Mouse (Mus musculus): Measurements from ENCODE around the gene Acsm4. TPM values are rescaled to one million over a fixed set of nuclear protein-coding genes. Genes with fewer than 3 reads are reported as not detected.
"Not testable (repeated sequence)": the region's sequence is repeated elsewhere in the genome, so short reads cannot be mapped to it uniquely, and the experiment has no call there.

The Acsm4 gene
- polyA plus RNA-seq, 1 experiment from 2014 or later, result 9.6 TPM

- WGBS, result 68% methylated on average over 1 of the region's 1 CpGs
- no peaks in the 10 kb centered on the region for H3K27me3 ChIP-seq (replicated peaks; ENCODE audit: control insufficient read depth, insufficient read depth, low read length)
- no peak overlapping the region for H3K4me3 ChIP-seq (ENCODE audit: low read depth, low read length)
- no peak overlapping the region for H3K4me2 ChIP-seq (ENCODE audit: low read depth, low read length)
- no peaks in the 10 kb centered on the region for H3K9me3 ChIP-seq (ENCODE audit: control insufficient read depth, low read length)
- H3K9ac ChIP-seq (ENCODE audit: low read depth, low read length), result no peak overlapping the region
- H3K4me1 ChIP-seq (ENCODE audit: control insufficient read depth, insufficient read depth, low read length), result no peaks in the 10 kb centered on the region
- no peak overlapping the region for H3K27ac ChIP-seq (replicated peaks; ENCODE audit: low read depth, low read length)
- ATAC-seq (ENCODE audit: low read depth) (no peak), DNase-seq (ENCODE audit: low spot score) (no peak)
- no peaks in the 10 kb centered on the region for H3K36me3 ChIP-seq (ENCODE audit: control insufficient read depth, insufficient read depth, low read length)
These were observed 5.1 kb downstream of the Acsm4 start for GRCm38 (mm10) chr7:119694926-119695325.

DNA sequence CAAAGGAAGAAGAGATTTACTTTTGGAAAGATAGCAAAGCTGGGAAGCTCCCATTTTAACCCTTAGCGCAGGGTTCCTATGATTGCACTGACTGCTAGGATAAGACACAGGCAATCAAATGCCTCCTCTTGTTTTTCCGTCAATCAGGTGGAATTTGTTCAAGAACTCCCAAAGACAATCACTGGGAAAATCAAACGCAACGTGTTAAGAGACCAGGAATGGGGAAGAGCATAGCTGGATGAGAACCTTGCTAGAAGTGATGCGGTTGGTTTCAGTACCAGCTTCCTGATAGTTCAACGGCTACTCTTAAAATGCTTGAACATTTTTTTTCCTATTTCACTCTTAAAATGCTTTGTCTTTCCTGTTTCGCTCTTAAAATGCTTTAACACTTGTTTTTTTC, 24.3 kb downstream of the Acsm4 start:
- 91% methylated on average over 7 of the region's 7 CpGs for WGBS
- no peak overlapping the region for H3K4me2 ChIP-seq (ENCODE audit: low read depth, low read length)
- DNase-seq (ENCODE audit: low spot score) (no peak), ATAC-seq (ENCODE audit: low read depth) (no peak)
- H3K4me3 ChIP-seq (ENCODE audit: low read depth, low read length), result no peak overlapping the region
- H3K27me3 ChIP-seq (replicated peaks; ENCODE audit: control insufficient read depth, insufficient read depth, low read length), result no peaks in the 10 kb centered on the region
- no peak overlapping the region for H3K9ac ChIP-seq (ENCODE audit: low read depth, low read length)
- H3K36me3 ChIP-seq (ENCODE audit: control insufficient read depth, insufficient read depth, low read length), result peaks cover 40% of the 10 kb centered on the region
- H3K27ac ChIP-seq (replicated peaks; ENCODE audit: low read depth, low read length), result no peak overlapping the region
- H3K4me1 ChIP-seq (ENCODE audit: control insufficient read depth, insufficient read depth, low read length), result no peaks in the 10 kb centered on the region
- H3K9me3 ChIP-seq (ENCODE audit: control insufficient read depth, low read length), result no peaks in the 10 kb centered on the region

- Histone ChIP-seq H3K4me2 (ENCODE audit: low read depth, low read length) (peak within 1 kb of the TSS; percentile 87), H3K27me3 (replicated peaks; ENCODE audit: control insufficient read depth, insufficient read depth, low read length) (no peaks in the 10 kb centered on the region), H3K36me3 (ENCODE audit: control insufficient read depth, insufficient read depth, low read length) (peaks cover 36% of the 10 kb centered on the region), H3K27ac (replicated peaks; ENCODE audit: low read depth, low read length) (peak within 1 kb of the TSS; percentile 83), H3K9ac (ENCODE audit: low read depth, low read length) (peak within 1 kb of the TSS; percentile 94), H3K4me1 (ENCODE audit: control insufficient read depth, insufficient read depth, low read length) (0 out of 2 replicates have a peak, but pooled peaks cover 3% of the 10 kb centered on the region), H3K4me3 (ENCODE audit: low read depth, low read length) (peak within 1 kb of the TSS; percentile 90), H3K9me3 (ENCODE audit: control insufficient read depth, low read length) (no peaks in the 10 kb centered on the region)
- WGBS, result under 1% methylated on average over 56 of the region's 60 CpGs
- ATAC-seq (ENCODE audit: low read depth) (peak; percentile 95), DNase-seq (ENCODE audit: low spot score) (peak; percentile 96)
These were observed 30.6 kb downstream of the Acsm4 start, which contains the start of gene Thumpd1 for GRCm38 (mm10) chr7:119720253-119720946. TSS of gene Thumpd1 (minus strand) at chr7:119720798.

- Histone ChIP-seq H3K9me3 (ENCODE audit: control insufficient read depth, low read length) (no peaks in the 10 kb centered on the region), H3K36me3 (ENCODE audit: control insufficient read depth, insufficient read depth, low read length) (peaks cover 30% of the 10 kb centered on the region), H3K27ac (replicated peaks; ENCODE audit: low read depth, low read length) (peak overlapping the region; percentile 83; the same call in 1 of the 2 replicates), H3K4me2 (ENCODE audit: low read depth, low read length) (peak overlapping the region; percentile 87), H3K9ac (ENCODE audit: low read depth, low read length) (peak overlapping the region; percentile 94), H3K27me3 (replicated peaks; ENCODE audit: control insufficient read depth, insufficient read depth, low read length) (no peaks in the 10 kb centered on the region), H3K4me3 (ENCODE audit: low read depth, low read length) (peak overlapping the region; percentile 90), H3K4me1 (ENCODE audit: control insufficient read depth, insufficient read depth, low read length) (0 out of 2 replicates have a peak, but pooled peaks cover 3% of the 10 kb centered on the region)
- 15% methylated on average over 8 of the region's 8 CpGs for WGBS
- no peak for DNase-seq (ENCODE audit: low spot score)
- peak; percentile 52 for ATAC-seq (ENCODE audit: low read depth)
These were observed 31.1 kb downstream of the Acsm4 start for GRCm38 (mm10) chr7:119720947-119721310.

DNA sequence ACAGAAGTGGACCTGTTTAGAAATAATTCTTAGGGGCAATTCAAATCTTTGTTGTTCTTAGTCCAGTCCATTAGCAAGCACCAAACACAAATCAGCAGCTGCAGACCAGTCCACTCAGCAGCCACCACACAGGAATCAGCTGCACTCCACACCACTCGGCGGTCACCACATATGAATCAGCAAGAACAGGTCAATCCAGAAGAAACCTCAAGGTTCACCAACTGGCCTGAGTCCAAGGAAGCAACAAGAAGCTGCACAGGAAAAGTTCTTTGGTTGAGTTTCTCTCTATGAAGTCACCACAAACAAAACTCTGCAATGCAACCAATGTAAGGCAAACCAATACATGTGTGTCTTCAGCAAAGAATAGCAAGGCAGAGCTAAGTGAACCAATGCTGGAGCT, 37.8 kb downstream of the Acsm4 start:
- Histone ChIP-seq H3K27me3 (replicated peaks; ENCODE audit: control insufficient read depth, insufficient read depth, low read length) (no peaks in the 10 kb centered on the region), H3K27ac (replicated peaks; ENCODE audit: low read depth, low read length) (no peak overlapping the region), H3K9me3 (ENCODE audit: control insufficient read depth, low read length) (no peaks in the 10 kb centered on the region), H3K4me1 (ENCODE audit: control insufficient read depth, insufficient read depth, low read length) (no peaks in the 10 kb centered on the region), H3K36me3 (ENCODE audit: control insufficient read depth, insufficient read depth, low read length) (no peaks in the 10 kb centered on the region), H3K9ac (ENCODE audit: low read depth, low read length) (no peak overlapping the region), H3K4me2 (ENCODE audit: low read depth, low read length) (no peak overlapping the region), H3K4me3 (ENCODE audit: low read depth, low read length) (no peak overlapping the region)
- 90% methylated on average over 2 of the region's 2 CpGs for WGBS
- DNase-seq (ENCODE audit: low spot score), result no peak
- ATAC-seq (ENCODE audit: low read depth), result no peak

- not testable (repeated sequence) for H3K4me2 ChIP-seq (ENCODE audit: low read depth, low read length); H3K27ac ChIP-seq (replicated peaks; ENCODE audit: low read depth, low read length); H3K27me3 ChIP-seq (replicated peaks; ENCODE audit: control insufficient read depth, insufficient read depth, low read length); H3K4me1 ChIP-seq (ENCODE audit: control insufficient read depth, insufficient read depth, low read length); H3K4me3 ChIP-seq (ENCODE audit: low read depth, low read length); H3K9me3 ChIP-seq (ENCODE audit: control insufficient read depth, low read length); H3K36me3 ChIP-seq (ENCODE audit: control insufficient read depth, insufficient read depth, low read length); ATAC-seq (ENCODE audit: low read depth); H3K9ac ChIP-seq (ENCODE audit: low read depth, low read length)
- DNase-seq (ENCODE audit: low spot score), result peak; percentile 8
- 84% methylated on average over 4 of the region's 4 CpGs for WGBS
These were observed 41.4 kb downstream of the Acsm4 start for GRCm38 (mm10) chr7:119731262-119731661.

GRCm38 (mm10) chr7:119738877-119739276, 49.1 kb downstream of the Acsm4 start:
- 64% methylated on average over 2 of the region's 2 CpGs for whole genome bisulfite sequencing
- no peak for DNase-seq (ENCODE audit: low spot score)
- Histone ChIP-seq H3K36me3 (ENCODE audit: control insufficient read depth, insufficient read depth, low read length) (no peaks in the 10 kb centered on the region), H3K9ac (ENCODE audit: low read depth, low read length) (no peak overlapping the region), H3K27me3 (replicated peaks; ENCODE audit: control insufficient read depth, insufficient read depth, low read length) (no peaks in the 10 kb centered on the region), H3K4me1 (ENCODE audit: control insufficient read depth, insufficient read depth, low read length) (no peaks in the 10 kb centered on the region), H3K9me3 (ENCODE audit: control insufficient read depth, low read length) (no peaks in the 10 kb centered on the region), H3K27ac (replicated peaks; ENCODE audit: low read depth, low read length) (no peak overlapping the region), H3K4me2 (ENCODE audit: low read depth, low read length) (no peak overlapping the region), H3K4me3 (ENCODE audit: low read depth, low read length) (no peak overlapping the region)
- ATAC-seq (ENCODE audit: low read depth), result no peak

- not testable (repeated sequence) for DNase-seq (ENCODE audit: low spot score); H3K4me1 ChIP-seq (ENCODE audit: control insufficient read depth, insufficient read depth, low read length); H3K27me3 ChIP-seq (replicated peaks; ENCODE audit: control insufficient read depth, insufficient read depth, low read length); H3K9me3 ChIP-seq (ENCODE audit: control insufficient read depth, low read length); H3K27ac ChIP-seq (replicated peaks; ENCODE audit: low read depth, low read length); H3K36me3 ChIP-seq (ENCODE audit: control insufficient read depth, insufficient read depth, low read length)
- Histone ChIP-seq H3K9ac (ENCODE audit: low read depth, low read length) (peak overlapping the region; percentile 45; the same call in 1 of the 2 replicates), H3K4me3 (ENCODE audit: low read depth, low read length) (peak overlapping the region; percentile 33), H3K4me2 (ENCODE audit: low read depth, low read length) (peak overlapping the region; percentile 47)
- WGBS, result 7% methylated on average over 17 of the region's 44 CpGs
- ATAC-seq (ENCODE audit: low read depth), result peak; percentile 74; the same call in 1 of the 2 replicates
These were observed 50.1 kb downstream of the Acsm4 start for GRCm38 (mm10) chr7:119739798-119740468.

Measured in embryonic facial prominence, embryonic 14.5 days (tissue).